Mouse (Mus musculus): ENCODE measurements around the gene Eif1b.
A peak's percentile ranks its signal among the peaks of the same experiment; 100 is the strongest.

Gene Eif1b

GRCm38 (mm10) chr9:120492010-120492399 lies at the start of gene Eif1b:
TSS of gene Eif1b (plus strand) at chr9:120492232.
- DNase-seq, result no peak

GRCm38 (mm10) chr9:120444642-120445041 lies 47.4 kb upstream of the Eif1b start:
- DNase-seq, result no peak

- no peak for DNase-seq
These were observed 42.2 kb upstream of the Eif1b start for GRCm38 (mm10) chr9:120449696-120450329.

GRCm38 (mm10) chr9:120455768-120456655 lies 36.0 kb upstream of the Eif1b start:
- DNase-seq, result no peak

GRCm38 (mm10) chr9:120470431-120470830 lies 21.6 kb upstream of the Eif1b start:
- DNase-seq, result no peak

DNA sequence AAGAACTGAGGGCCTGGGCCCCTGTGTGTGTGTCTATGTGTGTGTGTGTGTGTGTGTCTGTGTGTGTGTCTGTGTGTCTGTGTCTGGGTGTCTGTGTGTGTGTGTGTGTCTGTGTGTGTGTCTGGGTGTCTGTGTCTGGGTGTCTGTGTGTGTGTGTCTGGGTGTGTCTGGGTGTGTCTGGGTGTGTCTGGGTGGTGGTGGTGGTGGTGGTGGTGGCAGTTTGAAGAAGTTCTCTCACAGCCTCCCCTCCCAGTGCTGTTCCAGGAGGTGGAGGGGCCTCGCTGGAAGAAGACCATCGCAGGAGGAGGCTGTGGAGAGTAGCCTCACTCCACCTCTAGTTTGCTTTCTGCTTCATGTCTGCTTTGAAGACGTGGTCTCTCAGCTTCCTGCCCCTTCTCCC lies 10.4 kb upstream of the Eif1b start:
- DNase-seq, result no peak

DNA sequence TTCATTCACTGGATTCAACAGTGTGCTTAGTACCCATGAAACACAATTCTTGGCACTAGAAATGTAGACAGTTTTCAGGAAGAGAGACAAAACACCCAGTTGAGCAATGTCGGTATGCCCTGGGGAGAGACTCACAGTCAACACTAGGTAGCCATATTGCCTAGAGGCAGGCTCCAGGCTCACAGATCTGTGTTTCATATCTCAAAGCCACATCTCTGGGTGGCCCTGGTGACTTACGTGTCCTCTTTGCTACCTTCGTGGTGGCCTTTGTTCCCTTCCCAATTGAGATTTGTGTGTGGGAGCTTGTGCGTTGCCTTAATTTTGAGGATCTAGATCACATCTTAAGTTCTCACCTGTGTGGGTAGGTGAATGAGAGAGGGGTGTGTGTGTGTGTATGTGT lies 9.7 kb upstream of the Eif1b start:
- DNase-seq, result no peak

- no peak for DNase-seq
These were observed 8.9 kb upstream of the Eif1b start for GRCm38 (mm10) chr9:120483101-120483500.

DNA sequence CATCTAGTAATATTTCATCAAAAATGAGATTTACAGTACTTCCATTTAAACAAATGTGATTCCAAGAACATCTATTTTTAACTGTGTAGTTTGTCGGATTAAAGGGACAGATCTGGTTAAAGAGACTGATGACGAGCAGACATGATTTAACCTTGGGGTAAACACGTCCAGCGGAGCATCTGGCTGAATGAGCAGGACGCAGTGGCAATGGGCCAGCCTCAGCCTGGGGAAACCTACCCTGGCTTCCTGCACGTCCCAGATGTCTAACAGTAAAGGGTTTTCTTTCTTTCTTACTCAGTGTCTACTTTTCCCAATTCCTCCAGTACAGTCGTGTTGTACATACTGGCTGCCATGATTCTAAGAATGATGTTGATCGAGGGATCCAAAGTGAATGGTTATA lies 5.0 kb upstream of the Eif1b start:
- DNase-seq, result no peak

GRCm38 (mm10) chr9:120491509-120491908 lies 523 bp upstream of the Eif1b start:
- no peak for DNase-seq

DNA sequence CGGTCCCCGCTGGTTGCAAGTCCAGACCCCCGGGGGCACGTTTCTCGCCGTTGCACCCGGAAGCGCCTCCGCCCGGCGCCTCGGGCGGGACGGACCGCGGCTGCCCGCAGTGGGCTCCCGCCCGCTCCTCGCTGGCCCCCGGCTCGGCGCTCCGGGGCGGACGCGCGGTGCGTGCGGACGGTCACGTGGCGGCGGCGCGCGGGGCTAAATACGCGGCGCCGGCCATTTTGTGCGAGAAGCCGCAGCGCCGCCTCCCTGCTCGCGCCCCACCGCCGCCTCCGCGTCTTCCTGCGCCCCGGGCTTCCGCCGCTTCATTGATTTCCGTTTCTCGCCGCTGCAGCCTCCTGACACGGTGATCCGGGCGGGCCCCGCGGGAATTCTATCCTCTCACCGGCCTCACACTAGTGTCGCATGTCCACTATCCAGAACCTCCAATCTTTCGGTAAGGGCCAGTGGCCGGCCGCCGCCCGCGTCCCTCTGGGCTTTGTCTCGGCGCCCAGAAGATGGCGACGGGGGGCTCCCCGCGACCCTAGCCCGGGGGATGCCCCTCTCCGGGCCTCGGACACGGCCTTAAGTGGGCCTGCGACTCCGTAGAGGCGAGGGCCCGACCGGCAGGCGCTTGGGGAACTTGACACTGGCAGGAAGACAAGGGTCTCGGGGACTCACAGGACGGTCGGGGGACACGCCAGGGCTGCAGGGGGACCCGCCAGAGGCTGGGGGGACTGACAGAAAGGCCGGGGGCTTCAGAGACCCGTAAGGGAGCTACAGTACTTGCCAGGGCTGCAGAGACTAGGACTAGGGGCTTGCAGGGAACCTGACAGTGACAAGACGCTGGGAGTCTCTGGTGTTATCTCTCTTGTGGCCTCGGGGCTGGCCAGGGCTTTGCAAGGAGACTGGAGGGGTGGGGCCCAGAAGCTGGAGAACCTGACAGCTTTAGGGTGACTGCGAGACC lies 644 bp downstream of the Eif1b start:
- DNase-seq, result peak; percentile 87

DNA sequence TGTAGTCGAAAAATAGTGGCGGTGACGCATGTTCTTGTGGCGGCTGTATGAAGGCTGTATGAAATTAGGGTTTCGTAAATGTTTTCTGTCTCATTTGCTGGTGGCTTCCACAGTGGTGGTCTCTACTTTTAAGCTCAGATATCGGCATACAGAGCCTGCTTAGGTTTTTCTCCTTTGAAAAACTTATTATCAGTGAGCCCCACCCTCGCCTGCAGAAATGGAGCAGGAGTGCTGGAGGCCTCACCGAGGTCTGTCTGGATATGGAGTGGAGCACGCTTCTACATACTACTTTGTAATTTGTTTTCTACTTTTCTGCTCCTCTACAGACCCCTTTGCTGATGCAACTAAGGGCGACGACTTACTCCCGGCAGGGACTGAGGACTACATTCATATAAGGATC lies 1.7 kb downstream of the Eif1b start:
- no peak for DNase-seq

DNA sequence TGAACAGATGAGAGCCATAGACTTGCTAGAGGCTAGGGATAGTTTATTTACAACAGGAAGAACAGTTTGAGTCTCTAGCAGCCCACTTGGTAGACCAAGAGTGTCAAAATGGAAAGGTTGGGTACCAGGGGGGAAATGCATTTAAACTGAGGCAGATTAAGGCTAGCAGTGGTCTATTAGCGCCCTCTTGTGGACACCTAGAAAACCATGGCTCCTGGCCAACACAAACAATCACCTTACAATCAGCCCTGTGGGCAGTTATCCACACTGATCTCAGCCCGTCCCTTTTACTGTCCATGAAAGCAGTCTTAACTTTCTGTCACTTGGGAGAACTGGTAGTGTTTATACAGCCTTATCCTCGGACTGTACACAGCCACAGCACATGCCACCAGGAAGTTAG lies 4.7 kb downstream of the Eif1b start:
- peak; percentile 56 for DNase-seq

DNA sequence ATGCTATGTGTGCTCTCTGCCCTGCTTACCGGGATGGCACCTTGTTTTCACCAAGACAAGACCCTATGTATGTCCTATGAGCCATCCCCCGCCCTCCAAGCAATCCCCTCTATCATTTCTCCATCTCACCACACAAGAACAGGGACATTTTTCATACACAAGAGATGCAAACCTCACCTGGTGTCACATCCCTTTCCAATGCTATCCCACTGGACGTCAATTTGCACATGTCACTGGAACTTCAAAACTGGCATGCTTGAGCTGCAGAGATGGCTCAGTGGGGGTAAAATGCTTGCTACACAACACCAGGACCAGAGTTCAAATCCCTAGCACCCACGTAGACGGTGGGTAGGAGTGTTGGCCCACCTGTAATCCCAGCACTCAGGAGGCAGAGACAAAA lies 6.0 kb downstream of the Eif1b start:
- no peak for DNase-seq

DNA sequence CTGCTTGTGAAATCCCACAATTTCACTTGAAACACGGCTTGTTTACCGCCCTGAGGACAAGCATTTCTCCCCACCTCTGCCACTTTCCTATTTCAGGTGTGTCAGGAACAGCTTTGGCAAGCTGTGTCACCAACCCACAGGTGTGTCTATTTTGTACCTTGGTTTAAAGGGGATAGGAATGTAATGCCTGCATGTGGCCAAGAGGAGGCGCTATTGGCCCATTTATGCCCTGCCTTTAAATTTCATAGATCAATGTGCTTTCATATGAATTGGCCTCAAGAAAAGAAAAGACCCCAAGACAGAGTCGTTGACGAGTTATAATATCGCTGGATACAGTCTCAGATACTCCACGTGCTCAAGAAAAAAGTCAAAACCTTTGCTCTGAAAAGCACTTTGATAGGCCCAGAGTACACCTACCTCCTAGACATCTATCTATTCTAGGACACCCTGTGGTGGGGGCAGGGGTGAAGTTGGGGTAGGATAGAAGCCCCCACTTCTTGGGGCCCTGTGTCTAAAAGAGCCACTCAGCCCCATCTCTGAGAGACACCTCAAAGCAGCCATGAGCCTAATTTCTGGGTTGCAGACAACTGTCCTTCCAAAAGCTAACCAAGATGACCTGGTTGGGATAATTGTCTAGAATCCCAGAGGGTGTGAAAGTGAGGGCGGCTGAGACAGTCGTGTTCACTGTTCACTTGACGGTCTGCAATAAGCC lies 9.3 kb downstream of the Eif1b start:
- no peak for DNase-seq

DNA sequence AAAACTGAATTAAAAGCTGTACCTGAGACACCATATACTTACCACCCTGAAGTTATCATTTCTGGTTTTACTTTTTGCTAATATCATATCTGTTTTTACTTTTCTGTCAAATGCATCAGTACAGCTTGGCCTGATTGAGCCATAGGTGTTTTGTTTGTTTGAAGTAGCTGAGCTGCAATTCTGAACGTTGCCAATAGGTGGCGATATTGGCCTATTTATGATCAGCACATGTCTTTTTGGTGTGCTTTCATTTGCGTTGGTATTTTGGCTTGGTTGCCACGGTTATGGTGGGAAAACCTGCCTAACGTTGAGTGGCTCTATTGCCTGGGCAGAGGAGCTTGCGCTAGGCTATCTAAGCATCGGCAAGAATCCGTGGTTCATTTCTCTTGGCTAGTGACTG lies 10.0 kb downstream of the Eif1b start:
- peak; percentile 87 for DNase-seq

DNA sequence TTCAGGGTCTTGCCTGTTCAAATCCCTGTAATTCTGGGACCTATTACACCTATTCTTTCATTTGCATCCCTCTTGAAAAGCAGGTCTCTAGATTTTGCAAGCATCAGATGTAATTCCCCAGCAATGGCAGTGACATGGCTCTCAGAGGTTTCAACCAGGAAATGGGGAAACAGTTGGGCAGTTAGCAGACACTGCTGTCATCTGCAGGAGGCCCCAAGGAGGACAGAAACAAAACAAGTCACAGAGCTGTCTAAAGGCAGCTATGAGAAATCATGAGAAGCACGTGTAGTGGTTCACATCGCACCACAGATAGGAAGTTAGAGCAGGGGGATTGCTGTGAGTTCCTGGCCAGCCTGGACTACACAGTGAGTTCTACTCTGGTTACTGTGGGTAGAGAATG lies 12.4 kb downstream of the Eif1b start:
- DNase-seq, result no peak

GRCm38 (mm10) chr9:120511781-120512180 lies 19.7 kb downstream of the Eif1b start:
- DNase-seq, result peak; percentile 52

DNA sequence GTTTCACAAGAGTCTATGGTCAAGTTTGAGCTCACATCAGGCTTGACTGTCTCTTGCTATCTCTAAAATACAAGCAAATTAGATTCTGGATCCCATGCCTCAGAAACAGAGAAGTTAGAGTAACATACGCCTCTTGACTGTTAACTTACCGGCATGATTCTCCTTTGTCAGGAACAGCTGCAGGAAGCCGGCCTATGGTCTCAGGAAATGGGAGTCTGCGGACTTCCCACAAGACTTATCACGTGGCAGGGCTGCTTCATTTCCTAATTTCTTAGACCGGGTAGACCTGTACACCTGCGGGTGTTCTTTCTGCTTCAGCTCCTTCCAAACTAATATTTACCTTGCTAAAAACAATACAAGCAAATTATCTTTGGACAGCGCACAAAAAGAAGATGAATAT lies 24.7 kb downstream of the Eif1b start:
- no peak for DNase-seq

DNA sequence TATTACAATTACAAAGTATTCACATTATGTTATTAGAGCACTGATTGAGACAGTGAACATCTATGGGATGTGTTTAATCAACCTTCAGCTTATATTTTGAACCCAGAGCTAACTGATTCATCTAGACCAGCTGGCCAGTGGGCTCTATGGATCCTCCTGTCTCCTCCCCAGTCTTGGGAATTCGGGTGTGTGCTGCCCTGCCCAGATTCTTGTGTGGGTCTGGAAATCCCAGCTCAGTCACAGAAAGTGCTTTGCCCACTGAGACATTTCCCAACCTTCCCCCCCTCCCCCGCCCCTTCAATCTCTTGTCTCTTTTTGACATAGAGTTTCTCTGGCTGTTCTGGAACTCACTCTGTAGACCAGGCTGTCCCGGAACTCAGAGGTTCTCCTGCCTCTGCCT lies 26.9 kb downstream of the Eif1b start:
- DNase-seq, result no peak

- no peak for DNase-seq
These were observed 27.6 kb downstream of the Eif1b start for GRCm38 (mm10) chr9:120519469-120520125.

GRCm38 (mm10) chr9:120521161-120521560 lies 29.1 kb downstream of the Eif1b start:
- no peak for DNase-seq

Data from right cerebral cortex, postnatal 4 days (tissue).